Mouse (Mus musculus) limb, embryonic 12.5 days (tissue): ENCODE measurements around the gene Rexo1. TPM values are rescaled to one million over a fixed set of nuclear protein-coding genes. Genes with fewer than 3 reads are reported as not detected.
"Not testable (repeated sequence)": the region's sequence is repeated elsewhere in the genome, so short reads cannot be mapped to it uniquely, and the experiment has no call there.

Experiments used
- ATAC-seq: fragments of 200-750 bp; cut with Nextera tagmentation; 2 replicates; pipeline ENCODE4 v1.8.0; 2017; ENCODE audit warnings: low read depth, moderate TSS enrichment; ENCODE audit not compliant: insufficient number of reproducible peaks, insufficient read depth, low FRiP score, low TSS enrichment
- H3K27ac ChIP-seq: fragments of 300-500 bp; sonication (generic); 2 replicates; pipeline ENCODE4 v1.5.1; 2016; ENCODE audit warnings: mild to moderate bottlenecking, moderate library complexity
- H3K27me3 ChIP-seq: fragments of 300-500 bp; sonication (generic); 2 replicates; pipeline ENCODE4 v1.6.1; 2016; ENCODE audit warnings: mild to moderate bottlenecking, moderate library complexity
- H3K36me3 ChIP-seq: fragments of 300-500 bp; sonication (generic); 2 replicates; pipeline ENCODE4 v1.6.1; 2016; ENCODE audit warnings: mild to moderate bottlenecking, moderate library complexity
- H3K4me1 ChIP-seq: fragments of 300-500 bp; sonication (generic); replicated peaks from 2 replicates; pipeline ENCODE4 v1.6.1; 2016
- H3K4me2 ChIP-seq: fragments of 300-500 bp; sonication (generic); 2 replicates; pipeline ENCODE4 v1.6.1; 2016; ENCODE audit warnings: mild to moderate bottlenecking, moderate library complexity
- H3K4me3 ChIP-seq: fragments of 300-500 bp; sonication (generic); replicated peaks from 2 replicates; pipeline ENCODE4 v1.5.1; 2016; ENCODE audit warnings: mild to moderate bottlenecking
- H3K9ac ChIP-seq: fragments of 300-500 bp; sonication (generic); replicated peaks from 2 replicates; pipeline ENCODE4 v1.6.1; 2016; ENCODE audit warnings: mild to moderate bottlenecking, moderate library complexity
- H3K9me3 ChIP-seq: fragments of 300-500 bp; sonication (generic); 2 replicates; pipeline ENCODE4 v1.6.1; 2016; ENCODE audit warnings: mild to moderate bottlenecking, moderate library complexity
- WGBS: fragments of 180-500 bp; shearing (Covaris S2); methylation state at CpG from one replicate; pipeline ENCODE4 v1.1.7; 2016; 5-methylcytosine and 5-hydroxymethylcytosine counted together
- polyA plus RNA-seq: library from polyadenylated mRNA; unstranded; fragments of >200 nt; fragmentation: Nextera tagmentation; extraction: Ambion mirVana; gene quantifications from 2 replicates; pipeline ENCODE4 v1.2.1, GENCODE M21; 2016

The Rexo1 gene
- polyA plus RNA-seq: 33.4 and 34.1 TPM in 2 replicates

DNA sequence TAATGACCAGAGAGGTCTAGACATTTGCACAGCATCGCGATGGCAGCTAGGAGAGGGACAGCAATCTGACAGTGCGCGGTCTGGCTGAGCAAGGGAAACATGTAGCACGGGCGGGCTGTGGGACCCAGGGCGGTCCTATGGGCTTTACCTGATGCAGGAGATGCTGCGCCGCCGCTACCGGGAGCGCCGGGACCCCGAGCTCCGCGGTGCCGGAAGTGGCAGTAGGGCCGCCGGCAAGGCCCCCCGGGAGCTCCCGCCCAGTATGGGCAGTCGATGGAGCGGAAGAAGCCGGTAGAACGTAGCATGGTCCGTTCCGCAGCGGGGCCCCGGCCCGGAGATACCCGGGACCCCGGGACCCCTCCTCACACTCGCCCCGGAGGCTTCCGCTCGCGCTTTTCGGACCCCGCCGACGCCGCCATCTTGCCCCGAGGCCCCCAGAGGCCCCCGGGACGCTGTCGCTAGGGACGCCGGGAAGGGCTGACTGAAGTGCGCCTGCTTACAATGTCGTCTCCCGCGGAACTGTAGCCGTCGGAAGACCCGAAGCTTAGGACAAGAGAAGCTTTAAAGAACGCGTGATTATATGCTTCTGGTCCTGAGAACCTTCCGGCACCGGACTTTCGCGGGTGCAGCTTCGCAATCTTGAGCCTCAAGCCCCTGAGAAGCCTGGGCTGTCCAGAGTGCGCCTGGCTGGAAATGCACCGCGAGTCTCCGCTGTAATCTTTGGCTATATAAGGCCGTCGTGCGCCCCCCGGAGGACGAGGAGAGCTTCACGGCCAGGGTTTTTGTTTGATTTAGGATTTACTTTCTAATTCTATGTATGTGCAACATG is at the start of gene Rexo1:
Gene Rexo1, minus strand, starts transcription at position 445 of the 829 bp plus-strand sequence.
- Histone ChIP-seq H3K9me3 (no peaks in the 10 kb centered on the region), H3K27me3 (no peaks in the 10 kb centered on the region), H3K4me2 (peak within 1 kb of the TSS; percentile 82), H3K27ac (peak within 1 kb of the TSS; percentile 91), H3K4me1 (peaks cover 27% of the 10 kb centered on the region), H3K4me3 (peak within 1 kb of the TSS; percentile 95), H3K36me3 (peaks cover 8% of the 10 kb centered on the region; the same call in 1 of the 2 replicates), H3K9ac (peak within 1 kb of the TSS; percentile 93)
- under 1% methylated on average over 72 of the region's 72 CpGs for WGBS
- peak; percentile 75 for ATAC-seq

DNA sequence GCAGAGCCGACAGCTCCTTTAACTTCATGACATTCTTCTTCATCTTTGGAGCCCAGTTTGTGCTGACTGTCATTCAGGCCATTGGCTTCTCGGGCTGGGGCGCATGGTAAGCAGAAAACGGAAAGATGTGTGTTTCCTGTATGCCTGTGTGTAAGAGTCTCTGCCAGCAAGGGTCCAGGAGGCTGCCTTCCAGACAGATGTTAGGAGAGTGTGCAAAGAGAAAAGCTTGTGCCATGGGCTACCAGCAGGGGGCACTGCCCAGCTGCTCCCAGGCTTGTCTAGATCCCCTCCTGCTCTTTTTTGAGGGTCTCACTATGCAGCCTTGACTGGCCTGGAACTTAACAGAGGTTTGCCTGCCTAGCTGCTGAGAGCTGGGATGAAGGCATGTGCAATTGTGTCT is 49.7 kb upstream of the Rexo1 start:
- WGBS: 81% methylated on average over 4 of the region's 4 CpGs
- H3K27ac ChIP-seq: no peak overlapping the region
- no peaks in the 10 kb centered on the region for H3K9me3 ChIP-seq
- no peak overlapping the region for H3K4me2 ChIP-seq
- peaks cover 94% of the 10 kb centered on the region for H3K36me3 ChIP-seq
- H3K4me3 ChIP-seq: no peak overlapping the region
- H3K4me1 ChIP-seq: no peaks in the 10 kb centered on the region
- ATAC-seq: no peak
- H3K27me3 ChIP-seq: no peaks in the 10 kb centered on the region
- H3K9ac ChIP-seq: no peak overlapping the region

DNA sequence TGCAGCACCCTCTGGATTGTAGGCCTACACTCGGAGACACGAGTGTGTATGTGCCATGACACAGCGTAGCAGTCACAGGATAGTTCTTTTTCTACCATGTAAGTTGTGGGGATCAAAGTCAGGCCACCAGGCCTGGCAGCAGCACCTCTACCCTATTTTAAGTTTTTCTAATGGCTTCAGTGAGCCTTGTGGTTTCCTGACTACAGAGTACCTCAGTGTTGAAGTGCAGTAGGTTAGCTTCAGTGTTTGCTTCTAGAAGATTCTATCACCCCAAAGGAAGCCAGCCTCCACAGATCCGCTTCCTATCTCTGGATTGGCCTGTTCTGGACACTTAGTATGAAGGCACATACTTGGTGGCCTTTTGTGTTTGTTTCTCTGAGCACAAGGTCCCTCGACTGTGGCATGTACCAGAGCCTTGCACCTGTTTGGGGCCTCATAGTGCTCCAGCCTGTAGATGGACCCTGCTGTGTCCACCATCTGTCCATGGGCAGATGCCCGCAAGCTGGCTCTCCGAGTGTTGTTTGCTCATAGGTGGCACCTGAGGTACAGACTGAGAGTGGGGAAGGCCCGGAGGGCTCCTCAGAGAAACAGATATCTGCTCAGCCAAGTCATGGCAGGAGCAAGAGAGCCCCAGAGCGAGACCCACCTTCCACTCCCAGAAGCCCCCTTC is 48.9 kb upstream of the Rexo1 start:
- H3K27ac ChIP-seq: no peak overlapping the region
- H3K36me3 ChIP-seq: peaks cover 88% of the 10 kb centered on the region
- H3K9ac ChIP-seq: no peak overlapping the region
- no peak overlapping the region for H3K4me3 ChIP-seq
- WGBS: 91% methylated on average over 9 of the region's 9 CpGs
- no peaks in the 10 kb centered on the region for H3K9me3 ChIP-seq
- no peak overlapping the region for H3K4me2 ChIP-seq
- H3K27me3 ChIP-seq: no peaks in the 10 kb centered on the region
- no peak for ATAC-seq
- no peaks in the 10 kb centered on the region for H3K4me1 ChIP-seq

DNA sequence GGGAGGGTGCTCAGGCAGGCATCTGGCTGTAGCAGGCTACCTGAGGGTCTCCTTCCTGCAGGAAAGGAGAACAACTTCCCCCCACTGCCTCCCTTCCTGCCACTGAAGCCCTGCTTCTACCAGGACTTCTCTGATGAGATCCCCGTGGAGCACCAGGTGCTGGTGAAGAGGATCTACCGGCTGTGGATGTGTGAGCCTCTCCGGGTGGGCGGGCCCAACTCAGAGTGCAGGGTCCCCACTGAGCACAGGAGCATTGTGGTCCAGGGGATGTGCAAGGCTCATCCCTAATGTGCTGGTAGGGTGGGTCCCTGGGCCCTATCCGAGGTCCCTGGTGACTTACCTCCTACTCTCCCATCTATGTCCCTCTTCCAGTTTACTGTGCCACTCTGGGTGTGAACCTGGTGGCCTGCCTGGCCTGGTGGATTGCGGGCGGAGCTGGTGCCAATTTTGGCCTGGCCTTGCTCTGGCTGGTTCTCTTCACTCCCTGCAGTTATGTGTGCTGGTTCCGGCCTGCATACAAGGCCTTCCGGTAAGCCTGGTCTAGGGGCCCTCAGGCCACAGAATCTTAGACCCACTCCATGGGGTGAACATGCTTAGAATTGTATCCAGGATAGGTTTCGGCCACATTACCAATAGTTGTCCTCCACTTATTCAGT is 48.0 kb upstream of the Rexo1 start:
- 95% methylated on average over 10 of the region's 10 CpGs for WGBS

DNA sequence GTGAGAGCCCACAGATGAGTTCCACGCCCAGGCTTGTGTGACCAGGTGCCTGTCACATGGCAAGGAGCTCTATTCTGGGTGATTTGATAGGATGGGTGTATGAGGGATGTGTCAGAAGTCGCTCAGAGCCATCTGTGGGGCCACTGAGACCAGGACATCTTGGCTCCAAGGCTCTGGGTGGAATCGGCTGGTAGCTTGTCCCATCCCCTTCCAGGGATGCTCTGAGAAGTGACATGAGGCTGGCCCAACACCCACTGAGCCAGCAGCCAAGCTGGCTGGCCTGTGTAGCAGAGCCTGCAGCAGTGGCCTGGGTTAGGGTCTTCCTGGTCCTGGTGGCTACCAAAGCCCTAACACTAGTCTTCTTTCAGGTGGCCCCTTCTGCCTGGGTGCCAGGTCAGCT is 47.1 kb upstream of the Rexo1 start:
- H3K36me3 ChIP-seq: peaks cover 71% of the 10 kb centered on the region
- no peak for ATAC-seq
- H3K9me3 ChIP-seq: no peaks in the 10 kb centered on the region
- WGBS: 90% methylated on average over 3 of the region's 3 CpGs
- H3K4me1 ChIP-seq: peaks cover 9% of the 10 kb centered on the region
- H3K9ac ChIP-seq: no peak overlapping the region
- no peak overlapping the region for H3K27ac ChIP-seq
- H3K4me3 ChIP-seq: no peak overlapping the region
- no peak overlapping the region for H3K4me2 ChIP-seq
- H3K27me3 ChIP-seq: no peaks in the 10 kb centered on the region

More for the DNA sequence above, 48.0 kb upstream of the Rexo1 start:
- H3K27ac ChIP-seq: no peak overlapping the region
- H3K9ac ChIP-seq: no peak overlapping the region; the same call in 1 of the 2 replicates
- ATAC-seq: no peak
- H3K36me3 ChIP-seq: peaks cover 80% of the 10 kb centered on the region
- no peaks in the 10 kb centered on the region for H3K9me3 ChIP-seq
- H3K4me2 ChIP-seq: no peak overlapping the region
- H3K4me1 ChIP-seq: no peaks in the 10 kb centered on the region
- H3K4me3 ChIP-seq: no peak overlapping the region
- no peaks in the 10 kb centered on the region for H3K27me3 ChIP-seq

DNA sequence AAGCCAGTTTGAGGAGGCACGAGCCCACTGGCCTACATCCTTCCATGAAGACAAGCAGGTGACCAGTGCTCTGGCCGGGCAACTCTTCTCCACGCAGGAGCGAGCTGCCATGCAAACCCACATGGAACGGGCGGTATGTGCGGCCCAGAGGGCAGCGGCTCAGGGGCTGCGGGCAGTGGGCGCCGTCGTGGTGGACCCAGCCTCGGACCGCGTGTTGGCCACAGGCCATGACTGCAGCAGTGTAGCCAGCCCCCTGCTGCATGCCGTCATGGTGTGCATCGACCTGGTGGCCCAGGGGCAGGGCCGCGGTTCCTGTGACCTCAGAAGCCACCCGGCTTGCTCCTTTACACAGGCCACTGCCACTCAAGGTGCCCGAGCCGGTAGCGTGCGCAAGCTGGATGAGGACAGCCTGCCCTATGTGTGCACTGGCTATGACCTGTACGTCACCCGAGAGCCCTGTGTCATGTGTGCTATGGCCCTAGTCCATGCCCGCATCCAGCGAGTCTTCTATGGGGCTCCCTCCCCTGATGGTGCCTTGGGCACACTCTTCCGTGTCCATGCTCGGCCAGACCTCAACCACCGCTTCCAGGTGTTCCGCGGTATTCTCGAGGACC is 45.5 kb upstream of the Rexo1 start:
- Histone ChIP-seq H3K27ac (no peak overlapping the region), H3K36me3 (peaks cover 57% of the 10 kb centered on the region), H3K27me3 (no peaks in the 10 kb centered on the region), H3K9ac (no peak overlapping the region), H3K9me3 (no peaks in the 10 kb centered on the region), H3K4me2 (no peak overlapping the region), H3K4me1 (peaks cover 15% of the 10 kb centered on the region), H3K4me3 (0 out of 2 replicates have a peak overlapping the region, but pooled peaks have one; percentile 2)
- ATAC-seq: no peak
- WGBS: 97% methylated on average over 34 of the region's 34 CpGs

DNA sequence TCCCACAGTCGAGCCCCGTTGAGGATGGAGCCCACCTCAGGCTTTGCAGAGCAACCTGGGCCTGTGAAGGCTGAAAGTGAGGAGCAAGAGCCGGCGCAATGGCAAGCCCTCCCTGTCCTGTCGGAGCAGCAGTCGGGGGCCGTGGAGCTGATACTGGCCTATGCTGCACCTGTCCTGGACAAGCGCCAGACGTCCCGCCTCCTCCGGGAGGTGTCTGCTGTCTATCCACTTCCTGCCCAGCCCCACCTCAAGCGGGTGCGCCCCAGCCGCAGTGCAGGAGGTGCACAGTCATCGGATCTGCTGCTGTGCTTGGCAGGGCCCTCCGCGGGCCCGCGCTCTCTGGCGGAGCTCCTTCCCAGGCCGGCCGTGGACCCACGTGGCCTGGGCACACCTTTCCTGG is 44.9 kb upstream of the Rexo1 start:
- H3K4me1 ChIP-seq: peaks cover 15% of the 10 kb centered on the region
- WGBS: 94% methylated on average over 23 of the region's 23 CpGs
- H3K9ac ChIP-seq: no peak overlapping the region
- no peaks in the 10 kb centered on the region for H3K27me3 ChIP-seq
- H3K4me2 ChIP-seq: no peak overlapping the region
- no peak overlapping the region for H3K4me3 ChIP-seq
- no peak for ATAC-seq
- H3K9me3 ChIP-seq: no peaks in the 10 kb centered on the region
- no peak overlapping the region for H3K27ac ChIP-seq
- H3K36me3 ChIP-seq: peaks cover 53% of the 10 kb centered on the region

DNA sequence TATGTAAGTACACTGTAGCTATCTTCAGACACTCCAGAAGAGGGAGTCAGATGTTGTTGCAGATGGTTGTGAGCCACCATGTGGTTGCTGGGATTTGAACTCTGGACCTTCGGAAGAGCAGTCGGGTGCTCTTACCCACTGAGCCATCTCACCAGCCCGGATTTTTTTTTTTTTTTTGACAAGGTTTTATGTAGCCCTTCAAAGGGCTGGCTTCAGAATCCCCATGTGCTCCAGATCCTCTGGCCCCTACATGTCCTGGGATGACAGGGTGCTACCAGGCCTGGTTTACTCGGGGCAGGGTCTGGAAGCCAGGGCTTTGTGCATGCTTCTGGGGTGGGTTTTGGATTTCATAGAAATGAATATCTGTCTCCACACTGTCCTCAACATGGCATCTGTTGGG is 44.4 kb upstream of the Rexo1 start, which contains the start of gene Gm49322:
Gene Gm49322, plus strand, starts transcription at position 301 of the 400 bp plus-strand sequence.
- WGBS: 85% methylated on average over 4 of the region's 4 CpGs
- peaks cover 15% of the 10 kb centered on the region for H3K4me1 ChIP-seq

DNA sequence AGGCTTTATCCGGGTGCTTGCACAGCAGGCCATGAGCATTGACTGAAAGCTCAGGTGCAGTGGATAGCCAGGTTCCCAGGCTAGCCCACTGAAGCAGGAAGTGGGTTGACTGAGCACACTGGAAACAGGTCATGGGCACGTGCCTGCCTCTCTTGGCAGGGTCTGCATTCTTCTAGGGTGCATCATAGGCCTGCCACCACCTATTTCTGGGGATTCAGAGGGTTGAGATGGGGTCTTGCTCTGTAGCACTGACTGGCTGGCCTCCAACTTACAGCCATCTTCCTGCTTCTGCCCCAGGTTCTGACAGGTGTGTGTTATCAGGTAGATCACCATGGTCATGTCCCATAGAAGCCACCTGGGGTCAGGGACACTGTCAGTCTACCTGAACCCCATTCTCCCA is 43.6 kb upstream of the Rexo1 start:
- Histone ChIP-seq H3K9ac (0 out of 2 replicates have a peak overlapping the region, but pooled peaks have one; percentile 27), H3K9me3 (no peaks in the 10 kb centered on the region), H3K4me1 (peaks cover 15% of the 10 kb centered on the region), H3K4me3 (no peak overlapping the region), H3K4me2 (no peak overlapping the region), H3K27me3 (no peaks in the 10 kb centered on the region), H3K36me3 (peaks cover 42% of the 10 kb centered on the region), H3K27ac (no peak overlapping the region)
- WGBS: 96% methylated on average over 2 of the region's 2 CpGs
- no peak for ATAC-seq

More for the DNA sequence above, 44.4 kb upstream of the Rexo1 start, which contains the start of gene Gm49322:
- not testable (repeated sequence) for H3K27ac ChIP-seq, ATAC-seq, H3K4me3 ChIP-seq, H3K4me2 ChIP-seq, H3K27me3 ChIP-seq, H3K9me3 ChIP-seq
- 0 out of 2 replicates have a peak within 1 kb of the TSS, but pooled peaks have one; percentile 27 for H3K9ac ChIP-seq
- H3K36me3 ChIP-seq: peaks cover 47% of the 10 kb centered on the region

GRCm38 (mm10) chr10:80604001-80604509 is 42.7 kb upstream of the Rexo1 start:
- H3K4me2 ChIP-seq: peak overlapping the region; percentile 77
- no peaks in the 10 kb centered on the region for H3K9me3 ChIP-seq
- 89% methylated on average over 7 of the region's 7 CpGs for WGBS
- no peaks in the 10 kb centered on the region for H3K27me3 ChIP-seq
- no peak for ATAC-seq
- peak overlapping the region; percentile 65 for H3K9ac ChIP-seq
- peaks cover 32% of the 10 kb centered on the region for H3K36me3 ChIP-seq
- peaks cover 15% of the 10 kb centered on the region for H3K4me1 ChIP-seq
- 0 out of 2 replicates have a peak overlapping the region, but pooled peaks have one; percentile 82 for H3K27ac ChIP-seq
- peak overlapping the region; percentile 68 for H3K4me3 ChIP-seq
